Mouse (Mus musculus) limb, embryonic 14.5 days (tissue): ENCODE measurements around the gene Tenm2. TPM values are rescaled to one million over a fixed set of nuclear protein-coding genes. Genes with fewer than 3 reads are reported as not detected.

Experiments
- ATAC-seq: fragments of 200-750 bp; cut with Nextera tagmentation; 2 replicates; pipeline ENCODE4 v1.8.0; 2017; ENCODE audit warnings: low read depth, moderate number of reproducible peaks, moderate TSS enrichment; ENCODE audit not compliant: low FRiP score
- DNase-seq: peaks from one replicate; pipeline ENCODE4 v3.0.0-alpha.2; 2015; ENCODE audit warnings: low spot score
- H3K27ac ChIP-seq: fragments of 300-500 bp; sonication (generic); replicated peaks from 2 replicates; pipeline ENCODE4 v1.5.1; 2014; ENCODE audit warnings: low read depth, mild to moderate bottlenecking, low read length, moderate library complexity, mixed read lengths
- H3K27me3 ChIP-seq: fragments of 300-500 bp; sonication (generic); 2 replicates; pipeline ENCODE4 v1.6.1; 2014; ENCODE audit warnings: low read length, mixed read lengths; ENCODE audit not compliant: control insufficient read depth, insufficient read depth
- H3K36me3 ChIP-seq: fragments of 300-500 bp; sonication (generic); 2 replicates; pipeline ENCODE4 v1.6.1; 2014; ENCODE audit warnings: mild to moderate bottlenecking, low read length, moderate library complexity, mixed read lengths; ENCODE audit not compliant: control insufficient read depth, insufficient read depth
- H3K4me1 ChIP-seq: fragments of 300-500 bp; sonication (generic); 2 replicates; pipeline ENCODE4 v1.6.1; 2014; ENCODE audit warnings: antibody characterized with exemption, low read length, mixed read lengths; ENCODE audit not compliant: control insufficient read depth, insufficient read depth
- H3K4me2 ChIP-seq: fragments of 300-500 bp; sonication (generic); replicated peaks from 2 replicates; pipeline ENCODE4 v1.6.1; 2014; ENCODE audit warnings: low read depth, mild to moderate bottlenecking, low read length, moderate library complexity; ENCODE audit not compliant: severe bottlenecking
- H3K4me3 ChIP-seq: fragments of 300-500 bp; sonication (generic); replicated peaks from 2 replicates; pipeline ENCODE4 v1.5.1; 2014; ENCODE audit warnings: low read length
- H3K9ac ChIP-seq: fragments of 300-500 bp; sonication (generic); 2 replicates; pipeline ENCODE4 v1.6.1; 2014; ENCODE audit warnings: mild to moderate bottlenecking, low read depth, low read length, moderate library complexity; ENCODE audit not compliant: severe bottlenecking
- H3K9me3 ChIP-seq: fragments of 300-500 bp; sonication (generic); 2 replicates; pipeline ENCODE4 v1.6.1; 2016; ENCODE audit warnings: low read length; ENCODE audit not compliant: control insufficient read depth
- POLR2A ChIP-seq: fragments of 200-500 bp; IDR thresholded peaks from 2 replicates; pipeline ENCODE4 v1.8.0; 2012; ENCODE audit warnings: inconsistent platforms, mild to moderate bottlenecking, moderate library complexity, borderline replicate concordance; ENCODE audit not compliant: insufficient read depth, insufficient read length; ENCODE audit errors: extremely low read depth
- whole genome bisulfite sequencing: fragments of 180-500 bp; shearing (Covaris S2); extraction: QIAGEN DNeasy Blood & Tissue Kit; methylation state at CpG from one replicate; pipeline ENCODE4 v1.1.7; 2014; 5-methylcytosine and 5-hydroxymethylcytosine counted together
- polyA plus RNA-seq, 2 experiments: library from polyadenylated mRNA; depleted of rRNA in 1 of 2; stranded (reverse) in 1 of 2; unstranded in 1 of 2; fragments of >200 nt; fragmentation: Nextera tagmentation in 1 of 2; extraction: Ambion mirVana in 1 of 2; gene quantifications; 2 replicates each; pipeline versions ENCODE4 v1.2.1 to v1.2.3; 2012 to 2014

The Tenm2 gene
- polyA plus RNA-seq, 2 experiments = 3.7 to 5.6 TPM

- Histone ChIP-seq H3K27me3 (no peaks in the 10 kb centered on the region), H3K9me3 (no peaks in the 10 kb centered on the region), H3K4me2 (no peak overlapping the region), H3K27ac (no peak overlapping the region), H3K4me1 (no peaks in the 10 kb centered on the region), H3K36me3 (no peaks in the 10 kb centered on the region), H3K9ac (no peak overlapping the region), H3K4me3 (no peak overlapping the region)
- 81% methylated on average over 6 of the region's 6 CpGs for WGBS
- no peak for DNase-seq
- no peak for TF ChIP-seq POLR2A
- ATAC-seq = no peak
Observed at GRCm38 (mm10) chr11:36941429-36941828, 294.3 kb downstream of the Tenm2 start.

GRCm38 (mm10) chr11:36940557-36941110 is 295.1 kb downstream of the Tenm2 start:
- TF ChIP-seq POLR2A = no peak
- WGBS = 51% methylated on average over 7 of the region's 7 CpGs

GRCm38 (mm10) chr11:36929817-36930216 is 305.9 kb downstream of the Tenm2 start:
- no peaks in the 10 kb centered on the region for H3K36me3 ChIP-seq
- WGBS = 62% methylated on average over 5 of the region's 5 CpGs
- no peak overlapping the region for H3K4me2 ChIP-seq
- ATAC-seq (no peak), DNase-seq (no peak)
- no peaks in the 10 kb centered on the region for H3K27me3 ChIP-seq
- H3K4me1 ChIP-seq = no peaks in the 10 kb centered on the region
- TF ChIP-seq POLR2A = no peak
- no peak overlapping the region for H3K4me3 ChIP-seq
- no peak overlapping the region for H3K9ac ChIP-seq
- H3K9me3 ChIP-seq = no peaks in the 10 kb centered on the region
- no peak overlapping the region for H3K27ac ChIP-seq

More at GRCm38 (mm10) chr11:36940557-36941110, 295.1 kb downstream of the Tenm2 start:
- Histone ChIP-seq H3K27me3 (no peaks in the 10 kb centered on the region), H3K9me3 (no peaks in the 10 kb centered on the region), H3K36me3 (no peaks in the 10 kb centered on the region), H3K4me3 (no peak overlapping the region), H3K4me1 (no peaks in the 10 kb centered on the region), H3K4me2 (no peak overlapping the region), H3K27ac (no peak overlapping the region), H3K9ac (no peak overlapping the region)
- no peak for ATAC-seq
- DNase-seq = no peak

- Histone ChIP-seq H3K4me3 (no peak overlapping the region), H3K27me3 (no peaks in the 10 kb centered on the region), H3K4me2 (no peak overlapping the region), H3K36me3 (no peaks in the 10 kb centered on the region), H3K9ac (no peak overlapping the region), H3K4me1 (no peaks in the 10 kb centered on the region), H3K27ac (no peak overlapping the region), H3K9me3 (no peaks in the 10 kb centered on the region)
- ATAC-seq = no peak
- no peak for TF ChIP-seq POLR2A
- no peak for DNase-seq
- WGBS = 81% methylated on average over 9 of the region's 9 CpGs
Observed at GRCm38 (mm10) chr11:36926705-36927406, 308.9 kb downstream of the Tenm2 start.

- ATAC-seq (no peak), DNase-seq (no peak)
- no peak overlapping the region for H3K4me2 ChIP-seq
- no peak overlapping the region for H3K27ac ChIP-seq
- no peak overlapping the region for H3K9ac ChIP-seq
- H3K4me1 ChIP-seq = no peaks in the 10 kb centered on the region
- 87% methylated on average over 6 of the region's 6 CpGs for WGBS
- TF ChIP-seq POLR2A = no peak
- H3K27me3 ChIP-seq = no peaks in the 10 kb centered on the region
- H3K9me3 ChIP-seq = no peaks in the 10 kb centered on the region
- H3K4me3 ChIP-seq = no peak overlapping the region
- no peaks in the 10 kb centered on the region for H3K36me3 ChIP-seq
Observed at GRCm38 (mm10) chr11:36919301-36919700, 316.5 kb downstream of the Tenm2 start.
